Mouse (Mus musculus): ENCODE results near the gene Tex29. TPM values are rescaled to one million over a fixed set of nuclear protein-coding genes. Genes with fewer than 3 reads are reported as not detected.

Gene Tex29
- polyA plus RNA-seq, 1 experiment from 2014 or later, result not detected

Other genes with a start within 250 kb of the Tex29 start
- gene Ankrd10, start 204.7 kb upstream of the Tex29 start, polyA plus RNA-seq (2014; fragmentation: Nextera tagmentation; extraction: Ambion mirVana), result 69.1 and 73.8 TPM in 2 replicates
- not detected in 2 replicates for gene 1700016D06Rik, start 139.4 kb upstream of the Tex29 start, polyA plus RNA-seq (2014; fragmentation: Nextera tagmentation; extraction: Ambion mirVana)
- 67.5 and 72.1 TPM in 2 replicates for gene Arhgef7, start 112.8 kb upstream of the Tex29 start, polyA plus RNA-seq (2014; fragmentation: Nextera tagmentation; extraction: Ambion mirVana)

All from heart, embryonic 14.5 days (tissue).